Mouse (Mus musculus) C2C12 (cell line): Measurements from ENCODE around the gene Rasal1. TPM values are rescaled to one million over a fixed set of nuclear protein-coding genes. Genes with fewer than 3 reads are reported as not detected.

Experiments used
- H3K27me3 ChIP-seq: one replicate; pipeline ENCODE4 v1.6.1; 2011; ENCODE audit not compliant: control insufficient read depth, insufficient read depth, insufficient read length
- H3K36me3 ChIP-seq: one replicate; pipeline ENCODE4 v1.6.1; 2011; ENCODE audit not compliant: control insufficient read depth, insufficient read depth
- H3K4me3 ChIP-seq: one replicate; pipeline ENCODE4 v1.5.1; 2011; ENCODE audit warnings: mild to moderate bottlenecking, control low read depth; ENCODE audit not compliant: poor library complexity, insufficient read depth, severe bottlenecking
- H3K79me2 ChIP-seq: one replicate; pipeline ENCODE4 v1.6.1; 2011; ENCODE audit not compliant: control insufficient read depth, insufficient read depth
- H3K79me3 ChIP-seq: one replicate; pipeline ENCODE4 v1.6.1; 2011; ENCODE audit warnings: low read depth, control low read depth
- H3ac ChIP-seq: one replicate; pipeline ENCODE3; 2011; ENCODE audit warnings: low read depth; ENCODE audit not compliant: control insufficient read depth, insufficient read length
- CEBPB ChIP-seq: IDR thresholded peaks from one replicate; pipeline ENCODE4 v1.6.1; 2011; ENCODE audit warnings: low read depth, mild to moderate bottlenecking, control low read depth, moderate library complexity
- CTCF ChIP-seq: IDR thresholded peaks from one replicate; pipeline ENCODE4 v1.5.1; 2011; ENCODE audit not compliant: control insufficient read depth, insufficient read depth, insufficient read length
- FOSL1 ChIP-seq: IDR thresholded peaks from one replicate; pipeline ENCODE4 v1.8.0; 2011; ENCODE audit warnings: mild to moderate bottlenecking, low read length; ENCODE audit not compliant: poor library complexity, insufficient read depth, severe bottlenecking
- MAX ChIP-seq: IDR thresholded peaks from one replicate; pipeline ENCODE4 v1.6.1; 2011; ENCODE audit warnings: mild to moderate bottlenecking, control low read depth
- MYOD1 ChIP-seq: IDR thresholded peaks from one replicate; pipeline ENCODE4 v1.6.1; 2011; ENCODE audit warnings: low read depth; ENCODE audit not compliant: control insufficient read depth, insufficient read length
- MYOG ChIP-seq: IDR thresholded peaks from one replicate; pipeline ENCODE4 v1.6.1; 2011; ENCODE audit not compliant: control insufficient read depth, insufficient read length; ENCODE audit errors: extremely low read depth
- USF1 ChIP-seq: IDR thresholded peaks from one replicate; pipeline ENCODE4 v1.6.1; 2011; ENCODE audit warnings: low read depth, mild to moderate bottlenecking, control low read depth, moderate library complexity
- polyA plus RNA-seq: library from polyadenylated mRNA; unstranded; fragments of >200 nt; fragmentation: generic; extraction: Trizol; gene quantifications from one replicate; pipeline ENCODE4 v1.2.1, GENCODE M21; 2012; ENCODE audit warnings: missing spikeins

Rasal1 gene
- polyA plus RNA-seq, 1 experiment = not detected

- H3K79me2 ChIP-seq = no peaks in the 10 kb centered on the region
- no peaks in the 10 kb centered on the region for H3K79me3 ChIP-seq
- TF ChIP-seq MYOG = no peak
- no peak for TF ChIP-seq MYOD1
- no peak for TF ChIP-seq FOSL1
- no peak for TF ChIP-seq CTCF
- no peak for TF ChIP-seq CEBPB
- TF ChIP-seq USF1 = no peak
- no peak for TF ChIP-seq MAX
- H3ac ChIP-seq = no peak overlapping the region
- H3K36me3 ChIP-seq = no peaks in the 10 kb centered on the region
- peaks cover 51% of the 10 kb centered on the region for H3K27me3 ChIP-seq
- H3K4me3 ChIP-seq = no peak overlapping the region
Observed at GRCm38 (mm10) chr5:120647814-120648491, 659 bp upstream of the Rasal1 start.

GRCm38 (mm10) chr5:120649374-120649933, 842 bp downstream of the Rasal1 start:
- Histone ChIP-seq H3ac (no peak overlapping the region), H3K79me2 (no peaks in the 10 kb centered on the region), H3K36me3 (no peaks in the 10 kb centered on the region), H3K79me3 (no peaks in the 10 kb centered on the region), H3K27me3 (peaks cover 61% of the 10 kb centered on the region), H3K4me3 (no peak overlapping the region)
- TF ChIP-seq FOSL1 (no peak), USF1 (no peak), CTCF (no peak), MYOD1 (no peak), MYOG (no peak), MAX (no peak), CEBPB (no peak)

- no peak overlapping the region for H3ac ChIP-seq
- no peaks in the 10 kb centered on the region for H3K79me3 ChIP-seq
- no peak overlapping the region for H3K4me3 ChIP-seq
- no peak for TF ChIP-seq CEBPB
- no peak for TF ChIP-seq FOSL1
- no peak for TF ChIP-seq MYOG
- TF ChIP-seq USF1 = no peak
- TF ChIP-seq MAX = no peak
- no peak for TF ChIP-seq MYOD1
- no peak for TF ChIP-seq CTCF
- no peaks in the 10 kb centered on the region for H3K79me2 ChIP-seq
- no peaks in the 10 kb centered on the region for H3K36me3 ChIP-seq
- H3K27me3 ChIP-seq = peaks cover 65% of the 10 kb centered on the region
Observed at GRCm38 (mm10) chr5:120649938-120650337, 1.3 kb downstream of the Rasal1 start.

- Histone ChIP-seq H3K27me3 (peaks cover 72% of the 10 kb centered on the region), H3K79me3 (no peaks in the 10 kb centered on the region), H3K36me3 (no peaks in the 10 kb centered on the region), H3K79me2 (no peaks in the 10 kb centered on the region), H3K4me3 (no peak overlapping the region), H3ac (no peak overlapping the region)
- TF ChIP-seq MAX (no peak), MYOD1 (no peak), USF1 (no peak), CEBPB (no peak), MYOG (no peak), FOSL1 (no peak), CTCF (no peak)
Observed at GRCm38 (mm10) chr5:120651230-120651629, 2.6 kb downstream of the Rasal1 start.

GRCm38 (mm10) chr5:120652915-120653701, 4.5 kb downstream of the Rasal1 start:
- H3K36me3 ChIP-seq = no peaks in the 10 kb centered on the region
- no peaks in the 10 kb centered on the region for H3K79me2 ChIP-seq
- no peak overlapping the region for H3ac ChIP-seq
- H3K4me3 ChIP-seq = no peak overlapping the region
- H3K27me3 ChIP-seq = peaks cover 79% of the 10 kb centered on the region
- no peaks in the 10 kb centered on the region for H3K79me3 ChIP-seq
- no peak for TF ChIP-seq MYOD1
- no peak for TF ChIP-seq CTCF
